In genomic region chr7:102564999-102565997, GRCm38 (mm10) we compare ENCODE assay signal across 8 mouse cellular contexts. TPM values are rescaled to one million over a fixed set of nuclear protein-coding genes. Genes with fewer than 3 reads are reported as not detected.
DNase-seq lines count a peak whose midpoint lies in the region; ATAC-seq and TF ChIP-seq lines count a peak whose summit lies in the region.

Trim21 (minus strand) TSS chr7:102565486.

- peak within 1 kb of the TSS; percentile 67 for H3K4me3 ChIP-seq in heart, embryonic 12.5 days
- peak within 1 kb of the TSS; percentile 64 for H3K4me3 ChIP-seq in kidney, embryonic 16.5 days (ENCODE audit: low read length)
- H3K4me3 ChIP-seq in liver, adult 2 months (ENCODE audit: insufficient read depth, low read depth, low read length) = peak within 1 kb of the TSS; percentile 58

- H3K27me3 ChIP-seq in heart, embryonic 12.5 days (replicated peaks) = no peaks in the 10 kb centered on the region
- H3K27me3 ChIP-seq in kidney, embryonic 16.5 days (ENCODE audit: insufficient read depth, low read length) = no peaks in the 10 kb centered on the region
- no peaks in the 10 kb centered on the region for H3K27me3 ChIP-seq in liver, adult 2 months (ENCODE audit: control insufficient read depth, insufficient read depth, low read length)

- DNase-seq in CD4-positive, CD25-positive, alpha-beta regulatory T cell, adult 2 months (ENCODE audit: low read depth, low spot score) = peak; percentile 92
- peak; percentile 3 for DNase-seq in brain, embryonic 18.5 days (ENCODE audit: low read depth, low spot score)
- DNase-seq in liver, adult 2 months (ENCODE audit: extremely low read depth, low read depth, low spot score) = peak; percentile 96
- DNase-seq in spleen, postnatal 4 days (ENCODE audit: low spot score in 2 of 2) = peak; percentile 85 to 89

- peak within 1 kb of the TSS; percentile 49 for H3K27ac ChIP-seq in heart, embryonic 12.5 days (ENCODE audit: poor library complexity, severe bottlenecking)
- no peak within 1 kb of the TSS for H3K27ac ChIP-seq in kidney, embryonic 16.5 days (ENCODE audit: low read length)
- peak within 1 kb of the TSS; percentile 64 for H3K27ac ChIP-seq in liver, adult 2 months (replicated peaks; ENCODE audit: insufficient read depth, low read depth, low read length)

- peaks cover 3% of the 10 kb centered on the region for H3K36me3 ChIP-seq in heart, embryonic 12.5 days
- no peaks in the 10 kb centered on the region for H3K36me3 ChIP-seq in kidney, embryonic 16.5 days (ENCODE audit: insufficient read depth, low read length)
- H3K36me3 ChIP-seq in liver, adult 2 months (ENCODE audit: control insufficient read depth, insufficient read depth, low read length) = peaks cover 20% of the 10 kb centered on the region

- peak within 1 kb of the TSS; percentile 77 for H3K9ac ChIP-seq in heart, embryonic 12.5 days
- H3K9ac ChIP-seq in kidney, embryonic 16.5 days (replicated peaks; ENCODE audit: low read length) = peak within 1 kb of the TSS; percentile 69
- H3K9ac ChIP-seq in liver, adult 2 months (ENCODE audit: low read depth, low read length) = peak within 1 kb of the TSS; percentile 73

- no peaks in the 10 kb centered on the region for H3K9me3 ChIP-seq in heart, embryonic 12.5 days (replicated peaks)
- no peaks in the 10 kb centered on the region for H3K9me3 ChIP-seq in kidney, embryonic 16.5 days (ENCODE audit: low read length)

- peak; percentile 100 for ATAC-seq in erythroid progenitor cell, adult 5-6 weeks (replicated peaks; ENCODE audit: low FRiP score, poor library complexity, severe bottlenecking)
- peak; percentile 91 for ATAC-seq in heart, embryonic 12.5 days (ENCODE audit: insufficient number of reproducible peaks, low FRiP score)
- peak; percentile 99 for ATAC-seq in kidney, embryonic 16.5 days (ENCODE audit: low FRiP score, low TSS enrichment)
- peak; percentile 100 for ATAC-seq in monocyte, adult 5-6 weeks (replicated peaks; ENCODE audit: insufficient number of reproducible peaks, low FRiP score, low TSS enrichment, poor library complexity, severe bottlenecking)

- H3K4me2 ChIP-seq in heart, embryonic 12.5 days = peak within 1 kb of the TSS; percentile 86
- H3K4me2 ChIP-seq in kidney, embryonic 16.5 days (replicated peaks; ENCODE audit: low read depth, low read length) = peak within 1 kb of the TSS; percentile 64

- TF ChIP-seq POLR2A in liver, adult 2 months (IDR thresholded peaks at IDR 0.05; ENCODE audit: extremely low read depth, insufficient read depth, low read length) = 0 out of 2 replicates have a peak, but pooled peaks have one; percentile 23

- no peaks in the 10 kb centered on the region for H3K79me2 ChIP-seq in liver, adult 2 months (ENCODE audit: control insufficient read depth, insufficient read depth, low read length)

- peaks cover 7% of the 10 kb centered on the region for H3K4me1 ChIP-seq in heart, embryonic 12.5 days (replicated peaks)
- peaks cover 8% of the 10 kb centered on the region; the same call in 1 of the 2 replicates for H3K4me1 ChIP-seq in kidney, embryonic 16.5 days (ENCODE audit: insufficient read depth, low read length)
- H3K4me1 ChIP-seq in liver, adult 2 months (ENCODE audit: control insufficient read depth, insufficient read depth, low read length) = peaks cover 4% of the 10 kb centered on the region; the same call in 1 of the 2 replicates

- TF ChIP-seq CTCF in liver, adult 2 months (IDR thresholded peaks at IDR 0.05; ENCODE audit: low read depth, low read length) = no peak

- 21% methylated on average over 10 of the region's 10 CpGs for WGBS in heart, embryonic 12.5 days
- WGBS in kidney, embryonic 16.5 days = 19% methylated on average over 10 of the region's 10 CpGs
- WGBS in liver, adult 2 months = 11% methylated on average over 10 of the region's 10 CpGs

RNA-seq across cellular contexts. Expression of gene Trim21, which starts in this region (rescaled TPM):
- 5.8 and 8.8 TPM in 2 replicates for total RNA-seq in erythroid progenitor cell, adult 5-6 weeks (2015; ENCODE audit: low replicate concordance)
- total RNA-seq in erythroid progenitor cell, adult 5-6 weeks (2017; ENCODE audit: low replicate concordance) = 27.5 and 37.1 TPM in 2 replicates
- polyA plus RNA-seq in heart, embryonic 12.5 days (2016; fragmentation: Nextera tagmentation; extraction: Ambion mirVana) = 0.46 and 0.49 TPM in 2 replicates
- 0.42 and 0.77 TPM in 2 replicates for polyA plus RNA-seq in kidney, embryonic 16.5 days (2015; fragmentation: Nextera tagmentation; extraction: Ambion mirVana)
- 8.3 and 10.1 TPM in 2 replicates for total RNA-seq in liver, adult 2 months (2014; rRNA removed)
- 3.0 and 3.6 TPM in 2 replicates for polyA plus RNA-seq in liver, adult 2 months (2012; rRNA removed)
- 35.2 to 57.9 TPM (median 45.9 TPM) in 3 replicates for total RNA-seq in monocyte, adult 5-6 weeks (2017)

Comparison
In these comparisons a context has a peak if more than half of its experiments do, and no peak if none do; other contexts are left out.
1. Peak in ATAC-seq, H3K4me3 ChIP-seq, H3K27ac ChIP-seq, H3K9ac ChIP-seq and H3K4me2 ChIP-seq in heart, embryonic 12.5 days; RNA of the gene not detected or under 1 TPM.
2. Peak in ATAC-seq, H3K4me3 ChIP-seq, H3K9ac ChIP-seq and H3K4me2 ChIP-seq in kidney, embryonic 16.5 days; RNA of the gene not detected or under 1 TPM.
3. DNase-seq: peak in every context shown above with its lines; median percentile 96 in liver, adult 2 months; 92 in CD4-positive, CD25-positive, alpha-beta regulatory T cell, adult 2 months; 87 in spleen, postnatal 4 days; 3 in brain, embryonic 18.5 days.